Mouse (Mus musculus) duodenum, adult 2 months (tissue): ENCODE data around the gene Tmem60. TPM values are rescaled to one million over a fixed set of nuclear protein-coding genes. Genes with fewer than 3 reads are reported as not detected.

Experiments used
- polyA plus RNA-seq: library from polyadenylated mRNA; depleted of rRNA; stranded (reverse); fragments of >200 nt; gene quantifications from 2 replicates; pipeline ENCODE4 v1.2.3, GENCODE M21; 2012; ENCODE audit warnings: low replicate concordance; rRNA removed

Tmem60 gene
- 1.5 TPM in 2 replicates for polyA plus RNA-seq

GRCm38 (mm10) chr5:20881915-20882800, at the start of gene Tmem60, which contains the start of gene Phtf2:
Gene Tmem60 (plus strand): TSS chr5:20882191.
Gene Phtf2 (minus strand): TSS chr5:20882124.

Other genes starting within 250 kb of the Tmem60 start
- 0.37 TPM in 1 of 2 replicates, not detected in the other for gene Phtf2, start 67 bp upstream of the Tmem60 start, polyA plus RNA-seq
- 1.9 and 2.1 TPM in 2 replicates for gene Rsbn1l, start 74.2 kb downstream of the Tmem60 start, polyA plus RNA-seq
- gene Ptpn12, start 173.7 kb downstream of the Tmem60 start, polyA plus RNA-seq, result 6.6 and 7.4 TPM in 2 replicates